Mouse (Mus musculus) liver, adult 2 months (tissue): ENCODE results near the gene Dolpp1.

Experiments used
- CTCF ChIP-seq: fragments of 200-500 bp; IDR thresholded peaks from 2 replicates; pipeline ENCODE4 v1.5.1; 2011; ENCODE audit warnings: low read depth, low read length, control low read depth
- POLR2A ChIP-seq: fragments of 200-500 bp; IDR thresholded peaks from 2 replicates; pipeline ENCODE4 v1.6.1; 2011; ENCODE audit warnings: low read length, control low read depth; ENCODE audit not compliant: insufficient read depth; ENCODE audit errors: extremely low read depth

DNA sequence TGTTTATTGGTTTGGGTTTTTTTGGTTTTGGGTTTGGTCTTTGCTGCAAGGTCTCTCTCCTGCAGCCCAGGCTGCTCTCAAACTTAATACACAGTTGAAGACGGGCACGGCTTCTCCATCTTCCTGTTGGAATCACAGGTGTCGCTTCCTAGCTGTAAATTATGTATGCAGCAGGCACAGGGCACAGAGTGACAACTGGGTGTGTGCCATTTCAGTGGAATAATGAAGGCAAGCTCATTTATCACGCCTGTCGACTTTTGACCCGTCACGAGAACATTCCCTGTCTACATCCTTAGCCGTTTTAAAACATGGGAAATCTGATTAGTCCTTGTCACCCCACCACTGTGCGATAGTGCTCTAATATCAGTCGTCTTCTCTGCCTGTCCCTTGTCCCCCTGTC lies 31.4 kb upstream of the Dolpp1 start:
- TF ChIP-seq CTCF (no peak), POLR2A (no peak)
